Mouse (Mus musculus) hindbrain, embryonic 11.5 days (tissue): ENCODE results near the gene Itgav. TPM values are rescaled to one million over a fixed set of nuclear protein-coding genes. Genes with fewer than 3 reads are reported as not detected.

Experiments
- ATAC-seq: fragments of 200-750 bp; cut with Nextera tagmentation; 2 replicates; pipeline ENCODE4 v1.8.0; 2017; ENCODE audit warnings: mild to moderate bottlenecking, moderate TSS enrichment, moderate library complexity; ENCODE audit not compliant: low FRiP score
- DNase-seq: peaks from one replicate; pipeline ENCODE4 v3.0.0-alpha.2; 2015; ENCODE audit warnings: low spot score
- H3K27ac ChIP-seq: fragments of 300-500 bp; sonication (generic); 2 replicates; pipeline ENCODE4 v1.5.1; 2014; ENCODE audit warnings: mild to moderate bottlenecking, low read depth, low read length
- H3K27me3 ChIP-seq: fragments of 300-500 bp; sonication (generic); 2 replicates; pipeline ENCODE4 v1.6.1; 2014; ENCODE audit warnings: mild to moderate bottlenecking, low read length, moderate library complexity, mixed read lengths; ENCODE audit not compliant: control insufficient read depth, insufficient read depth
- H3K36me3 ChIP-seq: fragments of 300-500 bp; sonication (generic); 2 replicates; pipeline ENCODE4 v1.6.1; 2014; ENCODE audit warnings: mild to moderate bottlenecking, low read length, moderate library complexity, mixed read lengths; ENCODE audit not compliant: control insufficient read depth, insufficient read depth
- H3K4me1 ChIP-seq: fragments of 300-500 bp; sonication (generic); replicated peaks from 2 replicates; pipeline ENCODE4 v1.6.1; 2014; ENCODE audit warnings: low read length, mixed read lengths; ENCODE audit not compliant: control insufficient read depth, insufficient read depth
- H3K4me2 ChIP-seq: fragments of 300-500 bp; sonication (generic); replicated peaks from 2 replicates; pipeline ENCODE4 v1.6.1; 2014; ENCODE audit warnings: mild to moderate bottlenecking, low read depth, low read length
- H3K4me3 ChIP-seq: fragments of 300-500 bp; sonication (generic); 2 replicates; pipeline ENCODE4 v1.5.1; 2014; ENCODE audit warnings: low read depth, low read length
- H3K9ac ChIP-seq: fragments of 300-500 bp; sonication (generic); 2 replicates; pipeline ENCODE4 v1.6.1; 2014; ENCODE audit warnings: low read depth, low read length
- H3K9me3 ChIP-seq: fragments of 300-500 bp; sonication (generic); 2 replicates; pipeline ENCODE4 v1.6.1; 2016; ENCODE audit warnings: low read length; ENCODE audit not compliant: control insufficient read depth
- WGBS: fragments of 180-500 bp; shearing (Covaris S2); extraction: QIAGEN DNeasy Blood & Tissue Kit; methylation state at CpG from one replicate; pipeline ENCODE4 v1.1.7; 2014; 5-methylcytosine and 5-hydroxymethylcytosine counted together
- polyA plus RNA-seq: library from polyadenylated mRNA; unstranded; fragments of >200 nt; fragmentation: Nextera tagmentation; extraction: Ambion mirVana; gene quantifications from 2 replicates; pipeline ENCODE4 v1.2.1, GENCODE M21; 2014

The Itgav gene
- polyA plus RNA-seq, 1 experiment from 2014 or later: 42.8 TPM

DNA sequence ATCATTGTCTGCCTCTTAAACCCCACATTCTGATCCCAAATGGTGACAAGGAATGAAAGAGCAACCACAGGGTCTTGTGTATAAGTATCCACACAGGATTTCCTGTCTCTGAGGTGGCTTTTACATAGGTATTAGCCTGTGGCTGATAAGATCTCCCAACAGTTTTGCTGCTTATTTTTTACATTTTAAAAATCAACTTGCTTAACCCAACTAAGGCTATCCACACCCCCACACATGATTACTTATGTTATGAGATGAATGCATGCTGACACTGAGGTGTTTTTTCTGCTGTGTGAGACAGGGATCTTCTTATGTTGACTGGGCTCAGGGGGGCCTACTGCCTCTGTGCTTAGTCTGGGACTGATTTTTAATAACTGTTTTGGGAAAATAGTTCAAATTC is 1.3 kb upstream of the Itgav start:
- DNase-seq: no peak
- no peak overlapping the region for H3K27ac ChIP-seq

DNA sequence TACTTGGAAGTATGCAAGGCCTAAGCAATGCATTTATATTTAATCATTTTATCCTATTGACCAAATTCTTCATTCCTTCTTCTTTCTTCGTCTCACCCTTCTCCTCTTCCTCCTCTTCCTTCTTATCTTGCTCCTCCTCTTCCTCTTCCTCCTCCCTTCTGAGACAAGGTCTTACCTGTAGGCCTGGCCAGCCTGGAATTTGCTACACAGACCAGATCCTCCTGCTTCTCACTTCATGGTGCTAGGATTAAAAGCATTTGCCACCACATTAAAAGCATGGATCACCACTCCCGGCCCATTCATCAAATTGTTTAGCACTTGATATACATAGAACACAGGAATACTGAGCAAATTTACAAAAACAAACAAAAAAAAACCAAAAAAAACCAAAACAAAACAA is 851 bp upstream of the Itgav start:
- Histone ChIP-seq H3K36me3 (no peaks in the 10 kb centered on the region), H3K4me2 (peak overlapping the region; percentile 73), H3K4me1 (no peaks in the 10 kb centered on the region), H3K27me3 (no peaks in the 10 kb centered on the region), H3K27ac (no peak overlapping the region), H3K9ac (no peak overlapping the region), H3K4me3 (peak overlapping the region; percentile 87), H3K9me3 (no peaks in the 10 kb centered on the region)
- DNase-seq: no peak
- ATAC-seq: no peak
- WGBS: 57% methylated on average over 2 of the region's 2 CpGs

More for the DNA sequence above, 1.3 kb upstream of the Itgav start:
- Histone ChIP-seq H3K9ac (no peak overlapping the region), H3K27me3 (no peaks in the 10 kb centered on the region), H3K4me1 (no peaks in the 10 kb centered on the region), H3K9me3 (no peaks in the 10 kb centered on the region), H3K4me2 (no peak overlapping the region), H3K4me3 (no peak overlapping the region), H3K36me3 (no peaks in the 10 kb centered on the region)
- ATAC-seq: no peak

DNA sequence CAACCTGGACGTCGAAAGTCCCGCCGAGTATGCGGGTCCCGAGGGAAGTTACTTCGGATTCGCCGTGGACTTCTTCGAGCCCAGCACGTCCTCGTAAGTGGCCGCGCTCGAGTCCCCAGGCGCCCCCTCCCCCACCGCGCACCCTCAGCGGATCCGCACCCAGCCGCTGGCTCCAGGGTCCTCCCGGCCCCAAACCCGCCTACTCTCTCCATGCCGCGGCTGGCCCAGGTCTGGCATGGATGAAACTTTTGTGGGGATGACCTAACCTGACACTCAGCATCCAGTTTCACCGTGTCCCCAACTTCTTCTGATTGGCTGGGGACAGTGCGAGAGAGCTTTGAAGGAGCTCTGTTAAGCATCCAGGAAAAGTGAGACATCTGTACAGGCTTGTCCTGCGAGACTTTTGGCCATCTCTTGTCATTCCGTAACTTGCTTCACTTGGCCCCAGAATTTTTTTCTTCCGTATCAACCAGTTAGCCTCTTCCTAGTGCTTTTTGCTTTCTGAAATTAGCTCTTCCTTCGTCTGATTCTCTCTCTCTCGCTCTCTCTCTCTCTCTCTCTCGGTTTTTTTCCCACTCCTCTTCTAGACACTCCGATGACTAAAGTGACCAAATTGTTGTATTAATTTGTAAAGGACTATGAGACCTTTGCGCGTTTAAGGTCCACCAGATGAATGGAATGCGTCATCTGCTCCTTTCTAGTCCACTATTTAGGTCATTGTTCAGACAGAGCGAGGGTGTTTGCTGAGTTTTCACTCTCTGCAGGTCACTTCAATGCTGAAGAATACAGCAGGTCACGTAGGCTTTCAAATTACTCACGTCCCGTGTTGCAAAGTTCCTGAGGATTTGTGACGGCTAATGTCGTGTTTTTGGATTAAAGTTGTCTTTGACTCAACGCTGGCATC is 882 bp downstream of the Itgav start:
- Histone ChIP-seq H3K4me1 (no peaks in the 10 kb centered on the region), H3K36me3 (no peaks in the 10 kb centered on the region), H3K4me3 (peak overlapping the region; percentile 87), H3K27me3 (no peaks in the 10 kb centered on the region), H3K9me3 (no peaks in the 10 kb centered on the region), H3K4me2 (peak overlapping the region; percentile 73), H3K9ac (peak overlapping the region; percentile 88), H3K27ac (peak overlapping the region; percentile 84)
- 4% methylated on average over 38 of the region's 44 CpGs for WGBS
- ATAC-seq (peak; percentile 79), DNase-seq (no peak)

DNA sequence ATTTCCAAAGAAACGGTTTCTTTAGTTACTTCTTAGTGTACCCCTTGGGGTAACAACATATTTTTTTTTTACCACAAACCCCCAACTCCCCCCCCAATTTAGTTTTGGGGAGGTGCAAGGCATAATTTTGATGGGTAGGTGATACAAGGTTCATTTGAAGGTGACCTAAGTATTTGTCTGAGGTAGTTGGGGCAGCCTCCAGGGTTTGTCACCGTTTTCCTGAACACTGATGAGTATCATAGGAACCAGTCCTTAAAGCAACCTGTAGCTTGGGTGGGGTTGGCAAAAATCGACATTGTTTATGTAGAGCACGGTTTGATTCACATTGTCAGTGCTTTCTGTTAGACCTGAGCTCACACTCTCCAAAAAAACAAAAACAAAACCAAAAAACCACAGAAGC is 1.6 kb downstream of the Itgav start:
- WGBS: 72% methylated on average over 4 of the region's 4 CpGs
- Histone ChIP-seq H3K4me3 (0 out of 2 replicates have a peak overlapping the region, but pooled peaks have one; percentile 87), H3K4me1 (no peaks in the 10 kb centered on the region), H3K9me3 (no peaks in the 10 kb centered on the region), H3K4me2 (peak overlapping the region; percentile 73), H3K9ac (no peak overlapping the region), H3K27ac (no peak overlapping the region), H3K36me3 (no peaks in the 10 kb centered on the region), H3K27me3 (no peaks in the 10 kb centered on the region)
- ATAC-seq (no peak), DNase-seq (no peak)

DNA sequence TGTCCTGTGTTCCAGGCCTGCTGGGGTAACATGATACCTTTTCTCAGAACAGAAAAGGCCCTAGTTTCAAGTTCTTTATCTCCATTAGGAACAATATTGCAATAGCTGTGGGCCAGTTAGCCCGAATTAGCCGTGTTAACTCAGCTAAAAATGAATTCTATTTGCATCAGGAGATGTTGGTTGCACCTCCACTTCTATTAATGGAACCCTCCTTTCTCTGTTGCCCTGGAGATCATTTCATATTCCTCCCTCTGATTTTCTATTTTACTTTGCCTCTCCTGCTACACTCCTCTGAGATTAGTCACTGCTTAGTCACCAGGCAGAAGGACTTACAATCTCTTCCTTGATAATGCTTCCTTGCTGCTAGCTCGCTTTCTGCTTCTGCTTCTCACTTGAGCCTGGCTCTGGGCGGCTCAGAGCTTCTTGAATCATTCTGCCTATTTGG is 4.1 kb downstream of the Itgav start:
- no peak overlapping the region for H3K4me3 ChIP-seq
- ATAC-seq (no peak), DNase-seq (no peak)
- H3K4me2 ChIP-seq: no peak overlapping the region
- no peaks in the 10 kb centered on the region for H3K9me3 ChIP-seq
- 82% methylated on average over 4 of the region's 4 CpGs for WGBS
- no peak overlapping the region for H3K9ac ChIP-seq
- no peaks in the 10 kb centered on the region for H3K4me1 ChIP-seq
- no peak overlapping the region for H3K27ac ChIP-seq
- no peaks in the 10 kb centered on the region for H3K36me3 ChIP-seq
- no peaks in the 10 kb centered on the region for H3K27me3 ChIP-seq

DNA sequence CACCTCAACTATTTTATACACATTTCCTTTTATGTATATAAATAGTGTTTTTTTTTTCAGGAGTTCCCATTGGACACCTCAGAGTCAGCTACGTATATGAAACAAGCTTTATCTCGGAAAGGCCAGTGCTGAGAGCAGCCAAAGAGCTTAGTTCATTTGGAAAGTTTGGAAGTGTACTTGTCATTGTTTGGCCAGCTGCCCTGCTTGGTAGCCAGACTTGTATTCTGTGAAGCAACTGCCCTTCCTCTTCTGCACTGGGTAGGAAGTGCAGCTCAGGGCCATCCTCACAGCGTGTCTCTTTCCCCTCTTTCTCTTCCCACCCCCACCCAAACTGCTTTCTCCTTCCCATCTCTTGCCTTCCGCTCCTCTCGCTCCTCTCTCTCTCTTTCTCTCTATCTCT is 5.1 kb downstream of the Itgav start:
- no peaks in the 10 kb centered on the region for H3K36me3 ChIP-seq
- H3K4me1 ChIP-seq: no peaks in the 10 kb centered on the region
- H3K9ac ChIP-seq: no peak overlapping the region
- DNase-seq (no peak), ATAC-seq (no peak)
- WGBS: 82% methylated on average over 5 of the region's 5 CpGs
- H3K27ac ChIP-seq: no peak overlapping the region
- H3K27me3 ChIP-seq: no peaks in the 10 kb centered on the region
- no peak overlapping the region for H3K4me3 ChIP-seq
- H3K4me2 ChIP-seq: no peak overlapping the region
- no peaks in the 10 kb centered on the region for H3K9me3 ChIP-seq

DNA sequence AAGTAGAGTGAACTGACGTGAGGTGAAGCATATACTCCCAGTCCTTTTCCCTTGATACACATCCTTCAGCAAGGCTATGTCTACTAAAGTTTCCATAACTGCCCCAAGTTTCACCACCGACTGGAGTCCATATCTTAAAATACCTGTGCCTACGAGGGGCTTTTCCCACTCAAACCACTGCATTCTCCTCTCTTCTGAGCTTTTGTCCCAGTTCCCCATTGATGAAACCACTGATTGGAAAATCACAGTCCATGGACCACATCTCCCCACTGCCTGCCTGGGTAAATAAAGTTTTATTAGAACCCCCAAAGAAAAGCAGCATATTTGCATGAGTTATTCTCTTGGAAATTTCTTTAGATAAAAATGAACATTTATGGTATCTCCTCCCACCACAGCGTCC is 8.7 kb downstream of the Itgav start:
- no peak for DNase-seq
- Histone ChIP-seq H3K4me2 (no peak overlapping the region), H3K9me3 (no peaks in the 10 kb centered on the region), H3K27ac (no peak overlapping the region), H3K36me3 (no peaks in the 10 kb centered on the region), H3K4me1 (no peaks in the 10 kb centered on the region), H3K9ac (no peak overlapping the region), H3K27me3 (no peaks in the 10 kb centered on the region), H3K4me3 (no peak overlapping the region)
- whole genome bisulfite sequencing: 93% methylated on average over 4 of the region's 4 CpGs
- no peak for ATAC-seq

DNA sequence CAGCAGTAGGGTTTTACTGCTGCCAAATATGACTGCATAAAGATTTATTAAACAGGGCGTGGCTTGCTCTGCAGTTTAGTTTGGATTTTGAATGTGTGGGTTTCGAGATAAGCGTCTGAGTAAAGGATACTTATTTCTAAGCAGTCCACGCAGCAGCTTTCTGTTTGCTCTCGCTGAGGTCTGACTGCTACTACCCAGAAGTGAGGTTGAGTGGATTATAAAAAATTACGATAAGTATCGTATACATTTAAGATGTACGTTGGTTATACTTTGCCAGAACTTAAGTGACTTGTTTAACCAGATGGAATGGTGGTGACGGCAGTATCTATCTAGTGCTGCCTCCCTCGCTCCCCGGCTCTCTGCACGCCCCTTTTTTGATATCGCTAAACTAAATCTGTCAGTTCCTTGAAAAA is 9.8 kb downstream of the Itgav start:
- no peak overlapping the region for H3K4me2 ChIP-seq
- DNase-seq (no peak), ATAC-seq (no peak)
- H3K27ac ChIP-seq: no peak overlapping the region
- no peaks in the 10 kb centered on the region for H3K9me3 ChIP-seq
- H3K4me1 ChIP-seq: no peaks in the 10 kb centered on the region
- H3K4me3 ChIP-seq: no peak overlapping the region
- 94% methylated on average over 13 of the region's 13 CpGs for WGBS
- H3K36me3 ChIP-seq: no peaks in the 10 kb centered on the region
- no peaks in the 10 kb centered on the region for H3K27me3 ChIP-seq
- H3K9ac ChIP-seq: no peak overlapping the region

DNA sequence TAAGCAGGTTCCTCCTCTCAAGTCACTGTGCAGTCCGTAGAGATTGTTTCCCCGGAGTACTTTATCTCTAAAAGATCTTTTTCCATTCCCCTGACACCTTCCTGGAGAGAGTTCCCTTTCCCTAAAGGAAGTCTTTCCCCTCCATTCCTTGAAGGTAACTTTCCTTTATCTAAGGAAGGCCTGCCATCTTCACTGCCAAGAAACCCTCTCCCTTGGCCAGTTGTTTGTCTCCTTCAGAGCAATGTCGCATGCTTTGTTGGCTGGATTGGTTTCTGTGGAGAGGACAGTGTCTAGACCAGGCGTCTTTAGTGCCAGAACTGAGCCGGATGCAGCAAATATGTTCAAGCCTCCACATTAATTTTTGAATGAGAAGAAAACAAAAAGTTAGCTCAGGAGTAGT is 11.1 kb downstream of the Itgav start:
- DNase-seq: no peak
- no peaks in the 10 kb centered on the region for H3K4me1 ChIP-seq
- no peaks in the 10 kb centered on the region for H3K27me3 ChIP-seq
- WGBS: 89% methylated on average over 5 of the region's 5 CpGs
- H3K9me3 ChIP-seq: no peaks in the 10 kb centered on the region
- no peak overlapping the region for H3K4me2 ChIP-seq
- no peak for ATAC-seq
- no peak overlapping the region for H3K4me3 ChIP-seq
- no peak overlapping the region for H3K9ac ChIP-seq
- no peaks in the 10 kb centered on the region for H3K36me3 ChIP-seq
- H3K27ac ChIP-seq: no peak overlapping the region
